ENCODE assay signal across 24 mouse cellular contexts in the genomic region with DNA sequence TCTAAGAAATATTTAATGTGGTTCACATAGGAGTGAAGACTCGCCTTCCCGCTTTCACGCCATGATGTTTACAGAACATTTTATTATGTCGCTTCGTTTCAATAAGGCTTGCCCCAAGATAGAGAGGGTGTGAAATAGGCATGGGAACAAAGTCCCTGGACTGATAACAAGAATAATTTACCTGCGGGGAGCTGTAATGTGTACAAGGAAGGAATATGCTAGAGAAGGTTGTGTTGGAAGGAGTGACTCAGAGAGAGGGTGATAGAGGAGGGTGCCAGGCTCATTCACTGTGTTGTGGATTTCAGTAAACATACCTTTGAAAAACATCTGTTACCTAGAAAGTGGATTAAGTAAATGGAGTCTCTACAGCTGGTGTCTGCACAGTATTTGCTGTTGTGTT.
"Had no signal": no experiment of that assay in that cellular context is flagged by ENCODE, and none has a peak within 500 bp of the region (broad histone marks: within the 10 kb centered on the region; RNA-seq: fewer than 3 reads in every experiment).

No protein-coding gene starts in this region.

- H3K27me3 ChIP-seq: limb, embryonic 12.5 days; limb, embryonic 15.5 days; midbrain, embryonic 15.5 days; neural tube, embryonic 12.5 days; neural tube, embryonic 15.5 days had no signal

- H3K4me2 ChIP-seq: limb, embryonic 12.5 days; limb, embryonic 15.5 days; liver, embryonic 11.5 days; lung, embryonic 14.5 days; midbrain, embryonic 12.5 days; midbrain, embryonic 15.5 days; neural tube, embryonic 12.5 days; neural tube, embryonic 15.5 days had no signal

- H3K9ac ChIP-seq: limb, embryonic 12.5 days; limb, embryonic 15.5 days; liver, embryonic 14.5 days; liver, postnatal 0 days; lung, embryonic 14.5 days; midbrain, embryonic 12.5 days; midbrain, embryonic 15.5 days; neural tube, embryonic 12.5 days; neural tube, embryonic 15.5 days had no signal

- H3K9me3 ChIP-seq: limb, embryonic 12.5 days; limb, embryonic 15.5 days; midbrain, embryonic 12.5 days; midbrain, embryonic 15.5 days; neural tube, embryonic 12.5 days; neural tube, embryonic 15.5 days had no signal

- ATAC-seq: liver, postnatal 0 days; lung, postnatal 0 days; midbrain, embryonic 15.5 days had no signal

- DNase-seq: kidney, adult 11 months; kidney, adult 9 months; kidney, postnatal 14 days; kidney, postnatal 4 days; layer of hippocampus, postnatal 36 days; liver, postnatal 0 days; lung, embryonic 14.5 days; right cerebral cortex, adult 18-20 months; right cerebral cortex, postnatal 14 days; right cerebral cortex, postnatal 4 days; spleen, adult 18-20 months; thymus, adult 18-20 months; thymus, postnatal 36 days had no signal

- H3K4me3 ChIP-seq: left cerebral cortex, adult 2 months; limb, embryonic 12.5 days; limb, embryonic 15.5 days; midbrain, embryonic 12.5 days; midbrain, embryonic 15.5 days; neural tube, embryonic 12.5 days; neural tube, embryonic 15.5 days had no signal

- H3K27ac ChIP-seq: left cerebral cortex, adult 2 months; limb, embryonic 12.5 days; limb, embryonic 15.5 days; liver, embryonic 14.5 days; macrophage; midbrain, embryonic 12.5 days; midbrain, embryonic 15.5 days; neural tube, embryonic 12.5 days; neural tube, embryonic 15.5 days had no signal

- H3K36me3 ChIP-seq: limb, embryonic 12.5 days; limb, embryonic 15.5 days; midbrain, embryonic 12.5 days; midbrain, embryonic 15.5 days; neural tube, embryonic 12.5 days; neural tube, embryonic 15.5 days had no signal

- H3K4me1 ChIP-seq: midbrain, embryonic 12.5 days; midbrain, embryonic 15.5 days; neural tube, embryonic 12.5 days had no signal
